Mouse (Mus musculus) gastrocnemius, postnatal 36 days (tissue): Measurements from ENCODE around the gene Lcmt1. TPM values are rescaled to one million over a fixed set of nuclear protein-coding genes. Genes with fewer than 3 reads are reported as not detected.

Experiments
- DNase-seq, 2 experiments: peaks; one replicate each; pipeline ENCODE4 v3.0.0; 2022
- intact Hi-C: fragments of 180-260 bp; cut with DNase I; formaldehyde crosslinking; loops from one replicate; pipeline ENCODE4 v1.15.1; 2025
- total RNA-seq, 2 experiments: library from RNA; stranded (reverse); gene quantifications; 2 replicates each; pipeline ENCODE4 v1.2.3; 2021

Lcmt1 gene
- total RNA-seq, 2 experiments from 2014 or later: 23.0 to 29.8 TPM

- intact Hi-C loops: no loop called here
- DNase-seq: no peak
These were observed 20.2 kb downstream of the Lcmt1 start for GRCm38 (mm10) chr7:123389686-123390280.

- DNase-seq: no peak
- intact Hi-C loops: no loop called here
These were observed 24.7 kb downstream of the Lcmt1 start for GRCm38 (mm10) chr7:123394271-123394670.

- intact Hi-C loops: no loop called here
- no peak for DNase-seq
These were observed 27.3 kb downstream of the Lcmt1 start for GRCm38 (mm10) chr7:123396900-123397299.

GRCm38 (mm10) chr7:123397369-123397768 is 27.8 kb downstream of the Lcmt1 start:
- intact Hi-C loops: no loop called here
- no peak for DNase-seq

GRCm38 (mm10) chr7:123397931-123398330 is 28.3 kb downstream of the Lcmt1 start:
- intact Hi-C loops: no loop called here
- DNase-seq: no peak

GRCm38 (mm10) chr7:123398828-123399227 is 29.2 kb downstream of the Lcmt1 start:
- DNase-seq: peak in 1 of 2 experiments; percentile 37
- intact Hi-C loops: loop anchor here (1.0 kb wide), 1 partner anchor 66 kb away; no protein-coding TSS in a partner anchor

GRCm38 (mm10) chr7:123399286-123399685 is 29.7 kb downstream of the Lcmt1 start:
- no peak for DNase-seq
- intact Hi-C loops: loop anchor here (1.0 kb wide), 1 partner anchor 66 kb away; no protein-coding TSS in a partner anchor

GRCm38 (mm10) chr7:123401121-123401520 is 31.5 kb downstream of the Lcmt1 start:
- intact Hi-C loops: loop anchor here (5.0 kb wide), 1 partner anchor 194 kb away; no protein-coding TSS in a partner anchor
- no peak for DNase-seq

- intact Hi-C loops: loop anchor here (5.0 kb wide), 1 partner anchor 197 kb away; no protein-coding TSS in a partner anchor
- DNase-seq: no peak
These were observed 34.6 kb downstream of the Lcmt1 start for GRCm38 (mm10) chr7:123404198-123404597.

GRCm38 (mm10) chr7:123405619-123406018 is 36.0 kb downstream of the Lcmt1 start:
- intact Hi-C loops: no loop called here
- no peak for DNase-seq

- no peak for DNase-seq
- intact Hi-C loops: no loop called here
These were observed 37.4 kb downstream of the Lcmt1 start for GRCm38 (mm10) chr7:123406988-123407387.

GRCm38 (mm10) chr7:123410502-123410901 is 40.9 kb downstream of the Lcmt1 start:
- DNase-seq: no peak
- intact Hi-C loops: loop anchor here (5.0 kb wide), 1 partner anchor 37 kb away; no protein-coding TSS in a partner anchor

GRCm38 (mm10) chr7:123411109-123411508 is 41.5 kb downstream of the Lcmt1 start:
- intact Hi-C loops: loop anchor here (5.0 kb wide), 1 partner anchor 36 kb away; no protein-coding TSS in a partner anchor
- DNase-seq: no peak

- no peak for DNase-seq
- intact Hi-C loops: loop anchor here (5.0 kb wide), 1 partner anchor 35 kb away; no protein-coding TSS in a partner anchor
These were observed 42.6 kb downstream of the Lcmt1 start for GRCm38 (mm10) chr7:123412143-123412542.

GRCm38 (mm10) chr7:123416803-123417202 is 47.2 kb downstream of the Lcmt1 start:
- DNase-seq: no peak
- intact Hi-C loops: no loop called here

GRCm38 (mm10) chr7:123417661-123418060 is 48.1 kb downstream of the Lcmt1 start:
- intact Hi-C loops: no loop called here
- no peak for DNase-seq

- intact Hi-C loops: no loop called here
- no peak for DNase-seq
These were observed 50.4 kb downstream of the Lcmt1 start for GRCm38 (mm10) chr7:123419984-123420383.

- DNase-seq: no peak
- intact Hi-C loops: no loop called here
These were observed 52.4 kb downstream of the Lcmt1 start for GRCm38 (mm10) chr7:123421958-123422357.

GRCm38 (mm10) chr7:123424281-123424680 is 54.7 kb downstream of the Lcmt1 start:
- intact Hi-C loops: no loop called here
- no peak for DNase-seq

GRCm38 (mm10) chr7:123425134-123425757 is 55.7 kb downstream of the Lcmt1 start:
- DNase-seq: no peak

GRCm38 (mm10) chr7:123429624-123430410 is 60.2 kb downstream of the Lcmt1 start:
- DNase-seq: no peak
- intact Hi-C loops: no loop called here

More at GRCm38 (mm10) chr7:123425134-123425757, 55.7 kb downstream of the Lcmt1 start:
- intact Hi-C loops: no loop called here
